Mouse (Mus musculus) adrenal gland, adult 10 weeks (tissue): ENCODE data around the gene Wdr53. TPM values are rescaled to one million over a fixed set of nuclear protein-coding genes. Genes with fewer than 3 reads are reported as not detected.

Source experiments
- polyA plus RNA-seq: library from polyadenylated mRNA; stranded (reverse); fragments of 350-450 nt; fragmentation: Illumina TruSeq; extraction: RNeasy Lipid Tissue Mini Kit (QIAGEN cat#74804); gene quantifications from one replicate; pipeline ENCODE4 v1.2.3, GENCODE M21; 2014; ENCODE audit warnings: low read depth, low replicate concordance

The Wdr53 gene
- 7.4 TPM for polyA plus RNA-seq

GRCm38 (mm10) chr16:32246952-32247370, at the start of gene Wdr53, which contains the start of gene Fbxo45:
Gene Wdr53, plus strand, starts transcription at chr16:32247227.
Gene Fbxo45, minus strand, starts transcription at chr16:32247158.

GRCm38 (mm10) chr16:32271291-32271690, 24.3 kb downstream of the Wdr53 start, which contains the start of gene Smco1:
Gene Smco1, plus strand, starts transcription at chr16:32271468.

GRCm38 (mm10) chr16:32277308-32278256, 30.6 kb downstream of the Wdr53 start, which contains the start of gene Rnf168:
Gene Rnf168, plus strand, starts transcription at chr16:32277459.

Other genes starting within 250 kb of the Wdr53 start
- gene Senp5, start 243.9 kb upstream of the Wdr53 start, polyA plus RNA-seq: 43.8 TPM
- gene Pak2, start 167.9 kb upstream of the Wdr53 start, polyA plus RNA-seq: 116 TPM
- gene Pigx, start 147.5 kb upstream of the Wdr53 start, polyA plus RNA-seq: 64.9 TPM
- gene Cep19, start 147.4 kb upstream of the Wdr53 start, polyA plus RNA-seq: 20.6 TPM
- 1.0 TPM for gene Nrros, start 81.6 kb upstream of the Wdr53 start, polyA plus RNA-seq
- gene Bex6, start 67.4 kb upstream of the Wdr53 start, polyA plus RNA-seq: not detected
- 41.3 TPM for gene Fbxo45, start 69 bp upstream of the Wdr53 start, polyA plus RNA-seq
- gene Smco1, start 24.2 kb downstream of the Wdr53 start, polyA plus RNA-seq: not detected
- 65.7 TPM for gene Rnf168, start 30.2 kb downstream of the Wdr53 start, polyA plus RNA-seq
- 79.1 TPM for gene Ubxn7, start 85.0 kb downstream of the Wdr53 start, polyA plus RNA-seq
- not detected for gene Tm4sf19, start 153.3 kb downstream of the Wdr53 start, polyA plus RNA-seq
- gene Tctex1d2, start 172.5 kb downstream of the Wdr53 start, polyA plus RNA-seq: 26.8 TPM
- 61.6 TPM for gene Pcyt1a, start 183.7 kb downstream of the Wdr53 start, polyA plus RNA-seq
- gene Slc51a, start 240.7 kb downstream of the Wdr53 start, polyA plus RNA-seq: not detected
- gene Zdhhc19, start 249.0 kb downstream of the Wdr53 start, polyA plus RNA-seq: not detected